Mouse (Mus musculus): ENCODE results near the gene Dhx16. TPM values are rescaled to one million over a fixed set of nuclear protein-coding genes. Genes with fewer than 3 reads are reported as not detected.
"Not testable (repeated sequence)": the region's sequence is repeated elsewhere in the genome, so short reads cannot be mapped to it uniquely, and the experiment has no call there.

Gene Dhx16
- total RNA-seq (2021): 10 to 100 TPM; 44.4 to 52.3 TPM
- long read RNA-seq, experiment 1, transcript Dhx16-201 (20 exons, 3,351 nt): major isoform, 17 of 26 reads
- long read RNA-seq, experiment 1, partial matches to known transcripts: 3 of 26 reads
- long read RNA-seq, experiment 1, other reads (novel, unspliced or antisense): 6 of 26 reads
- long read RNA-seq, experiment 2, transcript Dhx16-201 (20 exons, 3,351 nt): major isoform, 74 of 107 reads
- long read RNA-seq, experiment 2, partial matches to known transcripts: 8 of 107 reads
- long read RNA-seq, experiment 2, other reads (novel, unspliced or antisense): 24 of 107 reads

- DNase-seq (ENCODE audit: low spot score in 2 of 2): peak; percentile 74 to 87
Measured at GRCm38 (mm10) chr17:35879245-35880057, at the start of gene Dhx16. Gene Dhx16 (plus strand): TSS chr17:35879819.

GRCm38 (mm10) chr17:35832400-35833238 lies 47.0 kb upstream of the Dhx16 start:
- no peak for DNase-seq (ENCODE audit: low spot score in 2 of 2)

- DNase-seq (ENCODE audit: low spot score in 2 of 2): no peak
Measured at GRCm38 (mm10) chr17:35833239-35833751, 46.3 kb upstream of the Dhx16 start.

- DNase-seq (ENCODE audit: low spot score in 2 of 2): no peak
Measured at GRCm38 (mm10) chr17:35833894-35834293, 45.7 kb upstream of the Dhx16 start.

- no peak for DNase-seq (ENCODE audit: low spot score in 2 of 2)
Measured at GRCm38 (mm10) chr17:35834696-35835422, 44.8 kb upstream of the Dhx16 start.

GRCm38 (mm10) chr17:35835424-35836140 lies 44.0 kb upstream of the Dhx16 start:
- DNase-seq (ENCODE audit: low spot score in 2 of 2): no peak

- DNase-seq (ENCODE audit: low spot score in 2 of 2): peak; percentile 48 to 55
Measured at GRCm38 (mm10) chr17:35836178-35836965, 43.2 kb upstream of the Dhx16 start.

GRCm38 (mm10) chr17:35836991-35837422 lies 42.6 kb upstream of the Dhx16 start:
- DNase-seq (ENCODE audit: low spot score in 2 of 2): peak; percentile 67 to 73

- no peak for DNase-seq (ENCODE audit: low spot score in 2 of 2)
Measured at GRCm38 (mm10) chr17:35837487-35837886, 42.1 kb upstream of the Dhx16 start.

- DNase-seq (ENCODE audit: low spot score in 2 of 2): peak; percentile 83 to 88
Measured at GRCm38 (mm10) chr17:35838122-35838544, 41.5 kb upstream of the Dhx16 start, which contains the start of gene Tubb5. Gene Tubb5 (minus strand): TSS chr17:35838306.

- no peak for DNase-seq (ENCODE audit: low spot score in 2 of 2)
Measured at GRCm38 (mm10) chr17:35838570-35838969, 41.0 kb upstream of the Dhx16 start.

- not testable (repeated sequence) for DNase-seq (ENCODE audit: low spot score in 2 of 2)
Measured at GRCm38 (mm10) chr17:35839002-35839401, 40.6 kb upstream of the Dhx16 start.

GRCm38 (mm10) chr17:35840561-35840960 lies 39.1 kb upstream of the Dhx16 start:
- DNase-seq (ENCODE audit: low spot score in 2 of 2): no peak

GRCm38 (mm10) chr17:35841076-35841950 lies 38.3 kb upstream of the Dhx16 start, which contains the start of gene Mdc1:
Gene Mdc1 (plus strand): TSS chr17:35841515.
- peak; percentile 86 to 98 for DNase-seq (ENCODE audit: low spot score in 2 of 2)

GRCm38 (mm10) chr17:35842006-35842405 lies 37.6 kb upstream of the Dhx16 start:
- no peak for DNase-seq (ENCODE audit: low spot score in 2 of 2)

GRCm38 (mm10) chr17:35843514-35843913 lies 36.1 kb upstream of the Dhx16 start:
- DNase-seq (ENCODE audit: low spot score in 2 of 2): no peak

GRCm38 (mm10) chr17:35848112-35848511 lies 31.5 kb upstream of the Dhx16 start:
- no peak for DNase-seq (ENCODE audit: low spot score in 2 of 2)

GRCm38 (mm10) chr17:35850974-35851373 lies 28.6 kb upstream of the Dhx16 start:
- no peak for DNase-seq (ENCODE audit: low spot score in 2 of 2)

All from adrenal gland, postnatal 4 days (tissue).